Mouse (Mus musculus) lung, adult 2 months (tissue): ENCODE data around the gene Dcbld1.

Source experiments
- CTCF ChIP-seq: fragments of 200-500 bp; IDR thresholded peaks from 2 replicates; pipeline ENCODE4 v1.5.1; 2011; ENCODE audit warnings: mild to moderate bottlenecking, low read length, control low read depth; ENCODE audit not compliant: insufficient read depth
- POLR2A ChIP-seq: fragments of 200-500 bp; IDR thresholded peaks from 2 replicates; pipeline ENCODE4 v1.6.1; 2011; ENCODE audit warnings: low read depth, mild to moderate bottlenecking, control low read depth, low read length, borderline replicate concordance; ENCODE audit errors: extremely low read depth

- TF ChIP-seq POLR2A = no peak
- TF ChIP-seq CTCF = no peak
Observed at GRCm38 (mm10) chr10:52289261-52289660, 55.8 kb downstream of the Dcbld1 start.
